Mouse (Mus musculus): ENCODE results near the gene Mex3a. TPM values are rescaled to one million over a fixed set of nuclear protein-coding genes. Genes with fewer than 3 reads are reported as not detected.

The Mex3a gene
- polyA plus RNA-seq (2014; fragmentation: Illumina TruSeq; extraction: RNeasy Lipid Tissue Mini Kit (QIAGEN cat#74804); ENCODE audit: low read depth, low replicate concordance): 1.3 TPM

DNA sequence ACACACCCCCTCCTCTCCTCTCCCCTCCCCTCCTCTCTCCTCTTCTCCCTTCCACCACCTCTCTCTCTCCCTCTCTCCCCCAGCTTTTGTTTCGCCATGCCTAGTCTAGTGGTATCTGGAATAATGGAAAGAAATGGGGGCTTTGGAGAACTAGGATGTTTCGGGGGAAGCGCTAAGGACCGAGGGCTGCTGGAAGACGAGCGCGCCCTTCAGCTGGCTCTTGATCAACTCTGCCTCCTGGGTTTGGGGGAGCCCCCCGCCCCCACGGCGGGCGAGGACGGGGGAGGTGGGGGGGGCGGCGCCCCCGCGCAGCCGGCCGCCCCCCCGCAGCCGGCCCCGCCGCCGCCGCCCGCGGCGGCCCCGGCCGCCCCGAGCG lies at the start of gene Mex3a:
TSS of gene Mex3a (plus strand) at position 97 of the 376 bp plus-strand sequence.

DNA sequence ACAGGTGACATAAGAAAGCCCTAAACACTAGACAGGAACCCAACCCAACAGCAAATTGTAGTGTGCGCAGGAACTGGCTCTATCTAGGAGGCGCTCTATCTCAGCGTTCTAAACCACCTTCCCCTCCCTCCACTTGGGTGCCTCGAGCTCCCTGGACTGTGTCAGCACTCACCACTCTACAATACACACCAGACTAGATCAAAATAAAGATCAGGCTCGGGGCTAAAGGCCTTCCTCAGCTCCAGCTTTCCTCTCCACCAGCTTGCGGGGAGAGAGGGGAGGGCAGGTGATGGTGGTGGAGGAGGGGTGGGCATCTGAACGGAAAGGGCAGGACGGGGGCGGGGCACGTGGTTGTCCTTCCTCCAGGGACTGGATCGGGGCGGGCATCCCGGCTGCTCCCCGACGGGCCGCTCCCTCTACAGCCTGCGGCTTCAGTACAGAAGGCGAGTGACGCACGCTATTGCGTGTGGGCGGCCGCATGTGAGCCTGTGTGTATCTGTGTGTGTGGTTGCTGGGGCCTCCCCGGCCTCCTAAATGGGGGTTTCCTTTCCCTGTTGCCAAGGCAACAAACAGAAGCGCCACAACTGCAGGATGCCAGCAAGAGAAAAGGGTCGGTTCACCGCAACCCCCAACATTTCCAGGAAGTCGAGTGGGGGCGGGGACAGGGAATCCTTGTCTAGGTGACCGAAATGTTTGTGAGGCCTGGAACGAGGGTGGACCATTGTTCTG lies 22.3 kb upstream of the Mex3a start, which contains the start of gene Lmna:
TSS of gene Lmna (minus strand) at position 265 of the 729 bp plus-strand sequence.

DNA sequence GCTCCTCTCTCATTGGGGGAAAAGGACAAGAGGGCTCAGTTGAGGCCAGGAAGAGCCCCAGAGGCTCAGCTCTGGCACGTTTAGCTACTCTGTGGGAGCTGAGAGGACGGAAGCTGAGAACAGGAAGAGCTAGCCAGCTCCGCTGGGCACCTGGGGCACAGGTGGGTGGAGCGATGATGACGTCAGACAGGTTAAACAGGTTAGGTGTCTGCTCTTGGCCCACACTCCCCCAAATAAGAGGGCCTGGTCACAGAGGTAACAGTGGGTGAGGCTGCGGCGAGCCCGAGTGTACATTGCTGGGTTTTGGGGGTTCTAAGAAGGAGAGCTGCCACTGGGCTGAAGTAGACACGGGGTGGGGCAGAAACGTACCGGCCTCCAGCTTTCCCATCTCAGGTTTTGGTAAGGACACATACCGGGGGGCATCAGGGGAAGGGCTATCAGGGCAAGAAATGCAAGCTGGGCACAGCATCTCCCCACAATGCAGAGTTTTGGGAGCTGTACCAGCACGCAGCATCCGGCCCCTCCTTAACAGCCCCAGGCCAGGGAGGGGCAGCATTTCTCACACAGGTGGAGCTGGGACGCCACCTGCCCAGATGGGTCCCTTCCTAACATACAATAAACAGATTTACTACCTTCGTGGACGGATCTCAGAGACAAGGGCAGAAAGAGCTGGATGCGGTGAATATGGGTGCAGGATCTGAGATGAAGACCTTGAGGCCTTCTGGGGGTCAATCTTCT lies 16.2 kb downstream of the Mex3a start, which contains the start of gene Rab25:
TSS of gene Rab25 (minus strand) at position 121 of the 738 bp plus-strand sequence.

DNA sequence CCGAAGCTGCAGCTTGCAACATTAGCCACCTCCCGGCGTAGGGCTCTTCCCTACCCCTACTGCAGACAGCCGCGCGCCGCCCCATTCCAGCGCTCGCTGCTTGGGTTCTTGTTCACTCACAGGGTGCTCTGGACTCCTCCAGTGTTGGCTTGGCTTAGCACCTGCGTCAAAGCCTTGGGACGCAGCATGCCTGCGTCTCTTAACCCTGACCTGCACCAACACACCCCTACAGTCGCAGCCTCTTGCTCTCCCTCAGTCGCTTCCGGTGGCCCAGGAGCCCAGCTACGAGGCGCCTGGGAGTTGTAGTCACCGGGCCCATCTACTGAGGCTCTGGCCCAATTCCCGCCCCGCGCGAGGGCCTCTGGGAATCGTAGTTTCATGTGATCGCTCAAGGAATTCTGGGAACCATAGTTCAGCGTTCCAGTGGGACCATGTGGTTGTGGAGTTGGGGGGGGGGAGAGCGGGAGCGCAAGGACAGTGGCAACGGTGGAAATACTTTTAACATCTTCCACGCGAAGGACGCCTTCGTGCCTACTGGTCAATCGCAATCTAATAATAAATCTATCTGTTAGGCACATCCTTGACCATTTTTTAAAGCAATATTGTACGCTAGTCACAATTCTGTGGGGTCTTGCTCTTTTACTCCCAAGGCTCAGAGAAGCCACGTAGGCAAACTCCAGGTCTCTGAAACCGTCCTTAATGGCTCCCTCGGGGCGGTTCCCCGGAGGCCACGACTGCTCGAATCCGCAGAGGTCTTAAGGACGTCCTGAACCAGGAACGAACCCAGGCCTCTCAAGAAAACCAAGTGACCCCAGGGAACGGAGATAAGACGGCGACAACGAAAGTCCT lies 20.7 kb downstream of the Mex3a start, which contains the start of gene Lamtor2:
TSS of gene Lamtor2 (minus strand) at position 399 of the 849 bp plus-strand sequence.

DNA sequence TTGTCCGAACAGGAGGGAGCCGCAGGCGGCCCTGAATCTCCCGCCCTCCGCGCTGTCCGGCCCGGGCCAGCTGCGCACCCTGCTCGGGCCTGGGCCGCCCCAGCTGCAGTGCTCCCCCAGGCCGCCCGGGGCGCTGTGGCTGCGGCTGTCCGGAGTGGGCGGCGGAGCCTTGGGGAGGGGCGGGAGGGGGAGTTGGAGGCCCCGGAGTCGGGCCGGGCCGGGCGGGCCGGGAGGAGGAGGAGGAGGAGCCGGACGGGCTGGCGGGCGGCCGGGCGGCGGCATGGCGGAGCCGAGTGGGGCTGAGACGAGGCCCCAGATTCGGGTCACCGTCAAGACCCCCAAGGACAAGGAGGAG lies 21.3 kb downstream of the Mex3a start, which contains the start of gene Ubqln4:
TSS of gene Ubqln4 (plus strand) at position 234 of the 355 bp plus-strand sequence.

DNA sequence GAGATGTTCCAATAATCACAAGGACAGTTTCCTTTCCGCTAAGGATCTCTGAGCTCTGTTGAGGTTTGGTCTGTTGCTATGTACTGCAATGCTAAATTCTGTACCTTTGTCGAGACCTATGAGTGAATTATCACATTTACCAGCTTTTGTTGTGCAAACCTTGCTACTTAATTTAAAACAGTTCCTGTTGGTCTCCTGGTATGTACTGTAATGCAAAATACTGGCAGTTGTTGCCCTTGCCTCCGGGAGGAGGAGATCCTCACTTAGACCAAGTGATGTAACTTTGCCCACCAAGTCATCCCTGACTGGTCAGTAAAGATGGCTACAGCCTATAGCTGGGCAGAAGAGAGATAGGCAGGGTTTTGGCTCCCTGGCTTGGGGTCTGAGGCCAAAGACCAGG lies 43.3 kb downstream of the Mex3a start, which contains the start of gene Ssr2:
TSS of gene Ssr2 (plus strand) at position 337 of the 400 bp plus-strand sequence.

Other genes starting within 250 kb of the Mex3a start
- gene Gm38392, start 245.2 kb upstream of the Mex3a start, polyA plus RNA-seq (2014; fragmentation: Illumina TruSeq; extraction: RNeasy Lipid Tissue Mini Kit (QIAGEN cat#74804); ENCODE audit: low read depth, low replicate concordance): not detected
- 3.9 TPM for gene Tsacc, start 235.4 kb upstream of the Mex3a start, polyA plus RNA-seq (2014; fragmentation: Illumina TruSeq; extraction: RNeasy Lipid Tissue Mini Kit (QIAGEN cat#74804); ENCODE audit: low read depth, low replicate concordance)
- 72.4 TPM for gene Cct3, start 235.3 kb upstream of the Mex3a start, polyA plus RNA-seq (2014; fragmentation: Illumina TruSeq; extraction: RNeasy Lipid Tissue Mini Kit (QIAGEN cat#74804); ENCODE audit: low read depth, low replicate concordance)
- gene Glmp, start 207.4 kb upstream of the Mex3a start, polyA plus RNA-seq (2014; fragmentation: Illumina TruSeq; extraction: RNeasy Lipid Tissue Mini Kit (QIAGEN cat#74804); ENCODE audit: low read depth, low replicate concordance): 3.2 TPM
- 2.1 TPM for gene Tmem79, start 196.2 kb upstream of the Mex3a start, polyA plus RNA-seq (2014; fragmentation: Illumina TruSeq; extraction: RNeasy Lipid Tissue Mini Kit (QIAGEN cat#74804); ENCODE audit: low read depth, low replicate concordance)
- 28.6 TPM for gene Smg5, start 196.1 kb upstream of the Mex3a start, polyA plus RNA-seq (2014; fragmentation: Illumina TruSeq; extraction: RNeasy Lipid Tissue Mini Kit (QIAGEN cat#74804); ENCODE audit: low read depth, low replicate concordance)
- 0.85 TPM for gene Paqr6, start 167.8 kb upstream of the Mex3a start, polyA plus RNA-seq (2014; fragmentation: Illumina TruSeq; extraction: RNeasy Lipid Tissue Mini Kit (QIAGEN cat#74804); ENCODE audit: low read depth, low replicate concordance)
- gene Bglap3, start 159.7 kb upstream of the Mex3a start, polyA plus RNA-seq (2014; fragmentation: Illumina TruSeq; extraction: RNeasy Lipid Tissue Mini Kit (QIAGEN cat#74804); ENCODE audit: low read depth, low replicate concordance): 4.0 TPM
- gene Bglap2, start 153.7 kb upstream of the Mex3a start, polyA plus RNA-seq (2014; fragmentation: Illumina TruSeq; extraction: RNeasy Lipid Tissue Mini Kit (QIAGEN cat#74804); ENCODE audit: low read depth, low replicate concordance): not detected
- gene Bglap, start 147.9 kb upstream of the Mex3a start, polyA plus RNA-seq (2014; fragmentation: Illumina TruSeq; extraction: RNeasy Lipid Tissue Mini Kit (QIAGEN cat#74804); ENCODE audit: low read depth, low replicate concordance): not detected
- 3.8 TPM for gene Pmf1, start 122.1 kb upstream of the Mex3a start, polyA plus RNA-seq (2014; fragmentation: Illumina TruSeq; extraction: RNeasy Lipid Tissue Mini Kit (QIAGEN cat#74804); ENCODE audit: low read depth, low replicate concordance)
- 9.8 TPM for gene Slc25a44, start 107.3 kb upstream of the Mex3a start, polyA plus RNA-seq (2014; fragmentation: Illumina TruSeq; extraction: RNeasy Lipid Tissue Mini Kit (QIAGEN cat#74804); ENCODE audit: low read depth, low replicate concordance)
- gene Sema4a, start 71.2 kb upstream of the Mex3a start, polyA plus RNA-seq (2014; fragmentation: Illumina TruSeq; extraction: RNeasy Lipid Tissue Mini Kit (QIAGEN cat#74804); ENCODE audit: low read depth, low replicate concordance): 128 TPM
- gene Lmna, start 22.4 kb upstream of the Mex3a start, polyA plus RNA-seq (2014; fragmentation: Illumina TruSeq; extraction: RNeasy Lipid Tissue Mini Kit (QIAGEN cat#74804); ENCODE audit: low read depth, low replicate concordance): 24.9 TPM
- 16.6 TPM for gene Rab25, start 15.9 kb downstream of the Mex3a start, polyA plus RNA-seq (2014; fragmentation: Illumina TruSeq; extraction: RNeasy Lipid Tissue Mini Kit (QIAGEN cat#74804); ENCODE audit: low read depth, low replicate concordance)
- gene Lamtor2, start 20.7 kb downstream of the Mex3a start, polyA plus RNA-seq (2014; fragmentation: Illumina TruSeq; extraction: RNeasy Lipid Tissue Mini Kit (QIAGEN cat#74804); ENCODE audit: low read depth, low replicate concordance): 6.8 TPM
- 18.9 TPM for gene Ubqln4, start 21.4 kb downstream of the Mex3a start, polyA plus RNA-seq (2014; fragmentation: Illumina TruSeq; extraction: RNeasy Lipid Tissue Mini Kit (QIAGEN cat#74804); ENCODE audit: low read depth, low replicate concordance)
- gene Ssr2, start 43.5 kb downstream of the Mex3a start, polyA plus RNA-seq (2014; fragmentation: Illumina TruSeq; extraction: RNeasy Lipid Tissue Mini Kit (QIAGEN cat#74804); ENCODE audit: low read depth, low replicate concordance): 23.4 TPM
- gene Arhgef2, start 73.6 kb downstream of the Mex3a start, polyA plus RNA-seq (2014; fragmentation: Illumina TruSeq; extraction: RNeasy Lipid Tissue Mini Kit (QIAGEN cat#74804); ENCODE audit: low read depth, low replicate concordance): 22.3 TPM
- not detected for gene Rxfp4, start 120.7 kb downstream of the Mex3a start, polyA plus RNA-seq (2014; fragmentation: Illumina TruSeq; extraction: RNeasy Lipid Tissue Mini Kit (QIAGEN cat#74804); ENCODE audit: low read depth, low replicate concordance)
- gene Khdc4, start 153.4 kb downstream of the Mex3a start, polyA plus RNA-seq (2014; fragmentation: Illumina TruSeq; extraction: RNeasy Lipid Tissue Mini Kit (QIAGEN cat#74804); ENCODE audit: low read depth, low replicate concordance): 144 TPM
- gene Rit1, start 184.4 kb downstream of the Mex3a start, polyA plus RNA-seq (2014; fragmentation: Illumina TruSeq; extraction: RNeasy Lipid Tissue Mini Kit (QIAGEN cat#74804); ENCODE audit: low read depth, low replicate concordance): 20.7 TPM
- 14.2 TPM for gene Syt11, start 242.8 kb downstream of the Mex3a start, polyA plus RNA-seq (2014; fragmentation: Illumina TruSeq; extraction: RNeasy Lipid Tissue Mini Kit (QIAGEN cat#74804); ENCODE audit: low read depth, low replicate concordance)